Mouse (Mus musculus) heart, postnatal 25 days (tissue): Measurements from ENCODE around the gene Rras. TPM values are rescaled to one million over a fixed set of nuclear protein-coding genes. Genes with fewer than 3 reads are reported as not detected.
"Not testable (repeated sequence)": the region's sequence is repeated elsewhere in the genome, so short reads cannot be mapped to it uniquely, and the experiment has no call there.

Source experiments
- DNase-seq: peaks from one replicate; pipeline ENCODE4 v3.0.0; 2022; ENCODE audit warnings: low spot score
- intact Hi-C: fragments of 180-260 bp; cut with DNase I; formaldehyde crosslinking; loops from one replicate; pipeline ENCODE4 v1.15.1; 2025
- total RNA-seq, 2 experiments: library from RNA; stranded (reverse); gene quantifications; 2 replicates each; pipeline ENCODE4 v1.2.3; 2021

The Rras gene
- total RNA-seq, 2 experiments from 2014 or later = 48.9 to 56.6 TPM

- no peak for DNase-seq
- intact Hi-C loops = loop anchor here (2.0 to 5.0 kb wide), 2 partner anchors 33 to 38 kb away; partner anchors contain the start of gene Prr12
These were observed 2.5 kb downstream of the Rras start for GRCm38 (mm10) chr7:45020225-45020624.

- intact Hi-C loops = loop anchor here (5.0 kb wide), 1 partner anchor 41 kb away; no protein-coding TSS in a partner anchor
- not testable (repeated sequence) for DNase-seq
These were observed 6.0 kb downstream of the Rras start for GRCm38 (mm10) chr7:45023711-45024110.

- DNase-seq = no peak
- intact Hi-C loops = loop anchor here (5.0 kb wide), 1 partner anchor 42 kb away; no protein-coding TSS in a partner anchor
These were observed 6.8 kb downstream of the Rras start for GRCm38 (mm10) chr7:45024281-45025248.

GRCm38 (mm10) chr7:45025601-45026220 lies 8.0 kb downstream of the Rras start:
- no peak for DNase-seq
- intact Hi-C loops = loop anchor here (2.0 kb wide), 1 partner anchor 21 kb away; no protein-coding TSS in a partner anchor

GRCm38 (mm10) chr7:45026256-45026655 lies 8.5 kb downstream of the Rras start:
- no peak for DNase-seq
- intact Hi-C loops = loop anchor here (2.0 kb wide), 1 partner anchor 21 kb away; no protein-coding TSS in a partner anchor

- intact Hi-C loops = loop anchor here (2.0 kb wide), 1 partner anchor 19 kb away; no protein-coding TSS in a partner anchor
- DNase-seq = no peak
These were observed 10.0 kb downstream of the Rras start for GRCm38 (mm10) chr7:45027761-45028160.

- no peak for DNase-seq
- intact Hi-C loops = no loop called here
These were observed 10.6 kb downstream of the Rras start for GRCm38 (mm10) chr7:45028351-45028750.

- no peak for DNase-seq
- intact Hi-C loops = no loop called here
These were observed 12.2 kb downstream of the Rras start for GRCm38 (mm10) chr7:45029995-45030394.

GRCm38 (mm10) chr7:45030857-45031256 lies 13.1 kb downstream of the Rras start:
- DNase-seq = no peak
- intact Hi-C loops = no loop called here

GRCm38 (mm10) chr7:45033722-45034359 lies 16.1 kb downstream of the Rras start:
- intact Hi-C loops = no loop called here
- no peak for DNase-seq

GRCm38 (mm10) chr7:45035631-45036030 lies 17.9 kb downstream of the Rras start:
- intact Hi-C loops = no loop called here
- DNase-seq = no peak

- no peak for DNase-seq
- intact Hi-C loops = no loop called here
These were observed 18.9 kb downstream of the Rras start for GRCm38 (mm10) chr7:45036702-45037101.

GRCm38 (mm10) chr7:45037720-45038361 lies 20.1 kb downstream of the Rras start:
- no peak for DNase-seq

GRCm38 (mm10) chr7:45038411-45038810 lies 20.6 kb downstream of the Rras start:
- intact Hi-C loops = no loop called here
- no peak for DNase-seq

More at GRCm38 (mm10) chr7:45037720-45038361, 20.1 kb downstream of the Rras start:
- intact Hi-C loops = no loop called here

- DNase-seq = no peak
These were observed 23.1 kb downstream of the Rras start for GRCm38 (mm10) chr7:45040851-45041250.

GRCm38 (mm10) chr7:45043307-45043706 lies 25.5 kb downstream of the Rras start:
- intact Hi-C loops = no loop called here
- no peak for DNase-seq

More at GRCm38 (mm10) chr7:45040851-45041250, 23.1 kb downstream of the Rras start:
- intact Hi-C loops = no loop called here

GRCm38 (mm10) chr7:45045741-45046140 lies 28.0 kb downstream of the Rras start:
- intact Hi-C loops = loop anchor here (2.0 kb wide), 1 partner anchor 19 kb away; no protein-coding TSS in a partner anchor
- DNase-seq = no peak

- intact Hi-C loops = loop anchor here (2.0 kb wide), 1 partner anchor 20 kb away; no protein-coding TSS in a partner anchor
- no peak for DNase-seq
These were observed 29.1 kb downstream of the Rras start for GRCm38 (mm10) chr7:45046853-45047350.

- intact Hi-C loops = loop anchor here (2.0 kb wide), 1 partner anchor 21 kb away; no protein-coding TSS in a partner anchor
- no peak for DNase-seq
These were observed 29.7 kb downstream of the Rras start for GRCm38 (mm10) chr7:45047491-45047890.
